Mouse (Mus musculus) CH12.LX (cell line): ENCODE results near the gene Iqcc. TPM values are rescaled to one million over a fixed set of nuclear protein-coding genes. Genes with fewer than 3 reads are reported as not detected.

ENCODE experiments used
- DNase-seq: peaks from one replicate; pipeline ENCODE4 v3.0.0-alpha.2; 2013; ENCODE audit errors: extremely low read depth
- H3K27ac ChIP-seq: 2 replicates; pipeline ENCODE4 v1.5.1; 2012; ENCODE audit warnings: low read depth, mild to moderate bottlenecking, control low read depth, moderate library complexity; ENCODE audit not compliant: insufficient read depth
- H3K27me3 ChIP-seq: replicated peaks from 2 replicates; pipeline ENCODE3; 2012; ENCODE audit warnings: inconsistent platforms
- H3K36me3 ChIP-seq, 2 experiments: replicated peaks in 1 of 2; 2 replicates each; pipeline versions ENCODE3 to v1.6.1; 2012; ENCODE audit warnings: inconsistent platforms in 1 of 2, low read length in 1 of 2, mild to moderate bottlenecking in 1 of 2, mixed read lengths in 1 of 2, moderate library complexity in 1 of 2; ENCODE audit not compliant: control insufficient read depth in 1 of 2, insufficient read depth in 1 of 2
- H3K4me1 ChIP-seq, 2 experiments: 2 replicates each; pipeline ENCODE4 v1.6.1; 2012; ENCODE audit warnings: inconsistent platforms in 1 of 2, moderate library complexity in 1 of 2; ENCODE audit not compliant: insufficient read depth in 2 of 2, control insufficient read depth in 1 of 2
- H3K4me2 ChIP-seq: 2 replicates; pipeline ENCODE4 v1.6.1; 2012; ENCODE audit warnings: low read depth, mild to moderate bottlenecking, control low read depth; ENCODE audit not compliant: poor library complexity, insufficient read depth, severe bottlenecking
- H3K4me3 ChIP-seq, 3 experiments: fragments of 150-350 bp in 1 of 3; sonication (generic) in 1 of 3; replicated peaks in 1 of 3; 2 replicates each; pipeline versions ENCODE3 to v1.5.1; 2011 to 2012; ENCODE audit warnings: low read depth in 2 of 3, low read length in 2 of 3, mild to moderate bottlenecking in 2 of 3, moderate library complexity in 2 of 3, control low read depth in 1 of 3, improper control_type of control experiment in 1 of 3, inconsistent platforms in 1 of 3, mixed read lengths in 1 of 3; ENCODE audit not compliant: poor library complexity in 1 of 3
- H3K79me2 ChIP-seq: replicated peaks from 2 replicates; pipeline ENCODE4 v1.6.1; 2012; ENCODE audit warnings: mild to moderate bottlenecking, moderate library complexity; ENCODE audit not compliant: control insufficient read depth, poor library complexity, insufficient read depth, severe bottlenecking; ENCODE audit errors: extremely low read depth
- H3K9ac ChIP-seq: 2 replicates; pipeline ENCODE4 v1.6.1; 2012; ENCODE audit warnings: low read depth, mild to moderate bottlenecking, control low read depth, moderate library complexity; ENCODE audit not compliant: insufficient read depth
- H3K9me3 ChIP-seq: replicated peaks from 2 replicates; pipeline ENCODE3; 2012; ENCODE audit warnings: low read length, inconsistent platforms, mixed read lengths
- CHD2 ChIP-seq: IDR thresholded peaks from 2 replicates; pipeline ENCODE4 v1.6.1; 2011; ENCODE audit warnings: low read length, improper control_type of control experiment
- CTCF ChIP-seq, 2 experiments: IDR thresholded peaks in 1 of 2; conservative IDR thresholded peaks in 1 of 2; 2 replicates each; pipeline ENCODE4 v1.5.1; 2011 to 2012; ENCODE audit warnings: low read depth in 2 of 2, low read length in 2 of 2, improper control_type of control experiment in 1 of 2, inconsistent platforms in 1 of 2, mild to moderate bottlenecking in 1 of 2, moderate library complexity in 1 of 2
- EP300 ChIP-seq: IDR thresholded peaks from 2 replicates; pipeline ENCODE4 v1.6.1; 2011; ENCODE audit warnings: low read length, improper control_type of control experiment
- ETS1 ChIP-seq: conservative IDR thresholded peaks from 2 replicates; pipeline ENCODE4 v1.6.1; 2012; ENCODE audit warnings: low read depth, mild to moderate bottlenecking, inconsistent platforms, low read length, improper control_type of control experiment, moderate library complexity
- GABPA ChIP-seq: IDR thresholded peaks from 2 replicates; pipeline ENCODE4 v1.6.1; 2012; ENCODE audit warnings: low read depth, low read length, improper control_type of control experiment, inconsistent platforms; ENCODE audit not compliant: insufficient replicate concordance
- JUN ChIP-seq: IDR thresholded peaks from 2 replicates; pipeline ENCODE4 v1.6.1; 2011; ENCODE audit warnings: low read depth, mild to moderate bottlenecking, low read length, improper control_type of control experiment, moderate library complexity; ENCODE audit not compliant: insufficient read depth
- JUND ChIP-seq: conservative IDR thresholded peaks from 2 replicates; pipeline ENCODE4 v1.6.1; 2011; ENCODE audit warnings: low read depth, low read length, improper control_type of control experiment
- KAT2A ChIP-seq: IDR thresholded peaks from 2 replicates; pipeline ENCODE4 v1.6.1; 2012; ENCODE audit warnings: low read length, improper control_type of control experiment, inconsistent platforms; ENCODE audit not compliant: insufficient replicate concordance
- MAX ChIP-seq: IDR thresholded peaks from 2 replicates; pipeline ENCODE4 v1.6.1; 2011; ENCODE audit warnings: low read length, improper control_type of control experiment
- MAZ ChIP-seq: IDR thresholded peaks from 2 replicates; pipeline ENCODE4 v1.6.1; 2012; ENCODE audit warnings: low read depth, mild to moderate bottlenecking, inconsistent platforms, low read length, improper control_type of control experiment, moderate library complexity
- MEF2A ChIP-seq: IDR thresholded peaks from 2 replicates; pipeline ENCODE4 v1.6.1; 2014; ENCODE audit warnings: low read depth, mild to moderate bottlenecking, inconsistent platforms, low read length, improper control_type of control experiment, borderline replicate concordance
- MXI1 ChIP-seq: IDR thresholded peaks from 2 replicates; pipeline ENCODE4 v1.6.1; 2011; ENCODE audit warnings: mild to moderate bottlenecking, low read depth, low read length, improper control_type of control experiment
- MYC ChIP-seq: IDR thresholded peaks from 2 replicates; pipeline ENCODE4 v1.6.1; 2011; ENCODE audit warnings: low read depth, mild to moderate bottlenecking, improper control_type of control experiment, low read length
- POLR2A ChIP-seq: IDR thresholded peaks from 2 replicates; pipeline ENCODE4 v1.6.1; 2011; ENCODE audit warnings: low read depth, mild to moderate bottlenecking, improper control_type of control experiment, low read length
- RCOR1 ChIP-seq: conservative IDR thresholded peaks from 2 replicates; pipeline ENCODE4 v1.6.1; 2012; ENCODE audit warnings: low read depth, mild to moderate bottlenecking, inconsistent platforms, low read length, improper control_type of control experiment
- SIN3A ChIP-seq: IDR thresholded peaks from 2 replicates; pipeline ENCODE4 v1.6.1; 2012; ENCODE audit warnings: low read length, improper control_type of control experiment, inconsistent platforms
- TBP ChIP-seq: conservative IDR thresholded peaks from 2 replicates; pipeline ENCODE4 v1.6.1; 2011; ENCODE audit warnings: low read depth, low read length, improper control_type of control experiment
- TCF12 ChIP-seq: IDR thresholded peaks from 2 replicates; pipeline ENCODE4 v1.6.1; 2014; ENCODE audit warnings: low read depth, mild to moderate bottlenecking, inconsistent platforms, low read length, improper control_type of control experiment
- UBTF ChIP-seq: IDR thresholded peaks from 2 replicates; pipeline ENCODE4 v1.6.1; 2012; ENCODE audit warnings: low read depth, mild to moderate bottlenecking, inconsistent platforms, low read length, improper control_type of control experiment, moderate library complexity
- USF1 ChIP-seq: IDR thresholded peaks from 2 replicates; pipeline ENCODE4 v1.6.1; 2014; ENCODE audit warnings: low read depth, mild to moderate bottlenecking, inconsistent platforms, low read length, improper control_type of control experiment
- USF2 ChIP-seq: conservative IDR thresholded peaks from 2 replicates; pipeline ENCODE4 v1.6.1; 2011; ENCODE audit warnings: low read depth, low read length, improper control_type of control experiment
- ZC3H11A ChIP-seq: IDR thresholded peaks from 2 replicates; pipeline ENCODE4 v1.6.1; 2012; ENCODE audit warnings: low read depth, mild to moderate bottlenecking, inconsistent platforms, low read length, improper control_type of control experiment
- ZKSCAN1 ChIP-seq: IDR thresholded peaks from 2 replicates; pipeline ENCODE4 v1.6.1; 2012; ENCODE audit warnings: low read depth, inconsistent platforms, low read length, improper control_type of control experiment, borderline replicate concordance
- ZNF384 ChIP-seq: IDR thresholded peaks from 2 replicates; pipeline ENCODE4 v1.6.1; 2012; ENCODE audit warnings: low read depth, low read length, improper control_type of control experiment, inconsistent platforms
- dilution Hi-C: fragments of 300-500 bp; cut with MboI; formaldehyde crosslinking; loops from 2 replicates; pipeline ENCODE4 v1.14.3; 2020; ENCODE audit warnings: low sequenced_read_pairs; ENCODE audit not compliant: extremely low pct_unique_long_range_greater_than_20kb, extremely low pct_ligation_motif_present
- in situ Hi-C: fragments of 300-500 bp; cut with MboI; formaldehyde crosslinking; loops from 3 replicates; pipeline ENCODE4 v1.14.3; 2019; ENCODE audit warnings: low sequenced_read_pairs, low pct_ligation_motif_present, low pct_unique_long_range_greater_than_20kb, mixed read lengths
- polyA plus RNA-seq: library from polyadenylated mRNA; unstranded; fragments of >175 nt; gene quantifications from 2 replicates; pipeline ENCODE4 v1.2.1, GENCODE M21; 2012; ENCODE audit warnings: low read depth; ENCODE audit not compliant: insufficient read length
- total RNA-seq, 2 experiments: library from RNA; depleted of rRNA; stranded (reverse); fragments of 300-350 nt in 1 of 2; fragments of >200 nt in 1 of 2; gene quantifications; 2 replicates each; pipeline ENCODE4 v1.2.3; 2012 to 2014

Gene Iqcc
- total and polyA plus RNA-seq, 3 experiments, result 13.5 to 27.0 (median 18.4) TPM

GRCm38 (mm10) chr4:129573430-129573829 is 45.5 kb downstream of the Iqcc start, which contains the start of gene Lck:
TSS of gene Lck (minus strand) at chr4:129573641.
- Histone ChIP-seq H3K27me3 (no peaks in the 10 kb centered on the region), H3K79me2 (no peaks in the 10 kb centered on the region), H3K27ac (peak within 1 kb of the TSS; percentile 9), H3K9me3 (no peaks in the 10 kb centered on the region), H3K4me3 (peak within 1 kb of the TSS in 1 of 3 experiments; percentile 13), H3K4me1 (peaks cover 28 to 92% of the 10 kb centered on the region in 2 experiments), H3K9ac (no peak within 1 kb of the TSS), H3K36me3 (no peaks in the 10 kb centered on the region), H3K4me2 (no peak within 1 kb of the TSS)
- dilution Hi-C loops (no loop called here), in situ Hi-C loops (no loop called here)
- no peak for DNase-seq
- TF ChIP-seq JUND (no peak), EP300 (no peak), MAX (peak; percentile 44), POLR2A (0 out of 2 replicates have a peak, but pooled peaks have one; percentile 25), TCF12 (0 out of 2 replicates have a peak, but pooled peaks have one; percentile 6)

DNA sequence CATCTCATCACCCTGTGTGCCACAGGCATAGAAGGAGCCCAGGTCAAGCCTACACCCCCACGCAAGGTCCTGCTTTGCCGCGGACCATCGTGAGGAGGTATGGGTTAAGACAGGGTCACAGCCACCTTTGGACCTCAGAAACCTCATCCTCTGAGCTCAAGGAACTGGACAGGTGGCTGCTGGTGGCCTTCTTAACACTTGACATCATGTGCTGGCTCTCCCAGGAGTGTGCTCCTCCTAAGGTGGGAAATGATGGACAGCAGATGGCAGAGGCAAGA is 45.9 kb downstream of the Iqcc start:
- Histone ChIP-seq H3K4me3 (peak overlapping the region in 1 of 3 experiments; percentile 13), H3K79me2 (no peaks in the 10 kb centered on the region), H3K9me3 (no peaks in the 10 kb centered on the region), H3K27me3 (no peaks in the 10 kb centered on the region), H3K4me1 (peaks cover 24 to 90% of the 10 kb centered on the region in 2 experiments), H3K36me3 (no peaks in the 10 kb centered on the region), H3K9ac (no peak overlapping the region), H3K4me2 (no peak overlapping the region), H3K27ac (no peak overlapping the region)
- no peak for DNase-seq
- dilution Hi-C loops, result no loop called here
- in situ Hi-C loops, result no loop called here
- TF ChIP-seq MAZ (no peak), KAT2A (no peak), ZKSCAN1 (no peak)

DNA sequence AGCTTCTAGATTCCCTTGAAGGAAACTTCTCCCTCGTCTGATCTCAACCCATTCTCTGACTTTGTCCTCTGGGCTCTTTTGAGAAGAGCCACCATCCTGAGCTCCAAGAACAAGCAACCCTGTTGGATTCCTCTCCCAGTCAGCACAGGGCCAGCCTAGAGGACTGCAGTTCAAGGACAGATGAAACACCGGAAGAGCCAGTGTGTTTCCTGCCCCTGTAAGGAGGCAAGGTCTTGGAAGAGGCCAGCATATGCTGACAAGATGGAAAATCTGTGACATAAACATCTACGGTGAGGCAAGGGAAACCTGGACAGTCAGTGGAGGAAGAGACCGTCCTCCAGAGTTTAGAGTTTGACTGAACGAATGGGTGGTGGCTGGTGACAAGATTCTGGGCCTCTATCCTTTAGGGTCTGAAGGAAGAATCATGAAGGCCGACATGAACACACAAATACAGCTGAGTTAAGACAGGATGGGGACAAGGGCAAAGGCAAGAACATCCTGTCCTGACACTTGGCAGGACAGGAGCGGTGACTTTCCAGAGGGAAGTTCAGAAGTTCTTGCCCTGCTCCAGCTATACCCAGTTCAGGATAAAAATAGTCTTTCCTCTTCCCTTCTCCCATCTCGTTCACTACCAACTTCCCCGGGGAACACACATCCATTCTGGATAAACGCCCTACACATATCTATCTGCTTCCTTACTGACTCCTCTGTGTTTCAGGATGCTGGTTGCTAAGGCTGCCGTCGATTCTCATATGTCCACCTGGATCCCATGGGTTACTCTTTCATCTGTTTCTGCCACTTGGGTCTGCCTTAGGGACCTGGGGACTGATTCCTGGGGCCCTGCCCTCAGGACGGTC is 46.4 kb downstream of the Iqcc start:
- no peak overlapping the region for H3K4me2 ChIP-seq
- no peaks in the 10 kb centered on the region for H3K9me3 ChIP-seq
- dilution Hi-C loops, result no loop called here
- H3K4me1 ChIP-seq, result peaks cover 21 to 85% of the 10 kb centered on the region in 2 experiments
- no peak overlapping the region for H3K9ac ChIP-seq
- TF ChIP-seq RCOR1 (no peak), TBP (no peak), UBTF (no peak), SIN3A (no peak), MEF2A (no peak), ZNF384 (no peak), MYC (no peak), MAZ (no peak), ZC3H11A (no peak), ETS1 (no peak), MXI1 (no peak), TCF12 (no peak), JUN (no peak), CTCF (conservative IDR thresholded peaks at IDR 0.05 in 1 of 2, IDR thresholded peaks at IDR 0.05 in 1 of 2; ENCODE audit: low read depth in 2 of 2, low read length in 2 of 2) (no peak), GABPA (no peak), CHD2 (no peak), USF2 (no peak), USF1 (no peak)
- H3K79me2 ChIP-seq, result no peaks in the 10 kb centered on the region
- no peak overlapping the region for H3K27ac ChIP-seq
- DNase-seq, result no peak
- H3K4me3 ChIP-seq, result peak overlapping the region in 1 of 3 experiments; percentile 17
- no peaks in the 10 kb centered on the region for H3K27me3 ChIP-seq
- in situ Hi-C loops, result no loop called here
- no peaks in the 10 kb centered on the region for H3K36me3 ChIP-seq
